Comparison of ENCODE assay signal across 17 mouse cellular contexts in the genomic region with DNA sequence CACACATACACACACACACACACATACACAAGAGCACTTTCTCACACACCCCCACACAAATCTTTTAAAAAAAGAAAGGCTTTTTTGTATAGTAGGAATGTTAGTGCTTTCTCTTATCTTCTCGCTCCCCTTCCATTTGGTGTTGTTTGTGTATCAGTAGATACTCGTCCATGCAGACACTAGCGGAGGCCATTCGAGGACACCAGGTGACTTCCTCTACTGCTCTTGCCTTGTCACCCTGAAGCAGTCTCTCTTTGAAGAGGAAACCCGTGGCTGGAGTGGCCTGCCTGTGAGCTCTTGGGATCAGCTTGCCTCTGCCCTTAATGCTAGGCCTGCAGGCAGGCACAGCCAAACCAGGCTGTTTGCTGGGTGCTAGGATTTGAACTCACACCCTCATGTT.
DNase-seq lines count a peak whose midpoint lies in the region; ATAC-seq and TF ChIP-seq lines count a peak whose summit lies in the region.
"Had no signal": no experiment of that assay in that cellular context is flagged by ENCODE, and none has a peak within 500 bp of the region (broad histone marks: within the 10 kb centered on the region; RNA-seq: fewer than 3 reads in every experiment).

No protein-coding gene starts in this region.

- DNase-seq in 416B (ENCODE audit: low read depth): peak; percentile 52
- peak; percentile 95 for DNase-seq in MEL (ENCODE audit: low read depth, low spot score)
- no peak for DNase-seq in MN1 (ENCODE audit: low spot score)
- no peak for DNase-seq in c-Kit-positive CD71-positive TER-119-positive erythroid progenitor cells, embryonic 14.5 days (ENCODE audit: low spot score)
- DNase-seq: adrenal gland, adult 8-10 months; adrenal gland, postnatal 36 days; cerebellum, adult 11-12 months; cerebellum, adult 9-10 months; cerebellum, postnatal 25 days; forebrain, postnatal 0 days; gastrocnemius, postnatal 14 days had no signal

- peaks cover 0 to 67% of the 10 kb centered on the region in 2 experiments; a peak in 2 of 4 replicates for H3K36me3 ChIP-seq in MEL (ENCODE audit: control insufficient read depth in 1 of 2, insufficient read depth in 2 of 2, low read length in 2 of 2)
- H3K36me3 ChIP-seq: embryonic facial prominence, embryonic 13.5 days; heart, embryonic 12.5 days; hindbrain, embryonic 15.5 days had no signal

- no peak for TF ChIP-seq CTCF in MEL (IDR thresholded peaks at IDR 0.05 in 2 of 3, conservative IDR thresholded peaks at IDR 0.05 in 1 of 3; ENCODE audit: control insufficient read depth in 1 of 3, insufficient read depth in 1 of 3, low read depth in 2 of 3, low read length in 3 of 3, poor library complexity in 1 of 3, severe bottlenecking in 1 of 3)

- TF ChIP-seq RAD21 in MEL (IDR thresholded peaks at IDR 0.05; ENCODE audit: low read depth, low read length): no peak

- ATAC-seq in hematopoietic stem cell, adult 5-6 weeks (replicated peaks in 1 of 2; ENCODE audit: insufficient read depth in 1 of 2, low FRiP score in 2 of 2, low TSS enrichment in 1 of 2, low read depth in 1 of 2, poor library complexity in 2 of 2, severe bottlenecking in 2 of 2): peak; percentile 36 to 66; a peak in 3 of 4 replicates
- ATAC-seq in megakaryocyte-erythroid progenitor cell, adult 5-6 weeks (replicated peaks; ENCODE audit: low FRiP score, low TSS enrichment, poor library complexity, severe bottlenecking): peak; percentile 82
- ATAC-seq: forebrain, embryonic 13.5 days; forebrain, postnatal 0 days had no signal

- no peaks in the 10 kb centered on the region for H3K27me3 ChIP-seq in MEL (ENCODE audit: control insufficient read depth in 1 of 2, insufficient read depth in 2 of 2, low read length in 2 of 2)
- H3K27me3 ChIP-seq: forebrain, embryonic 13.5 days; hindbrain, embryonic 15.5 days had no signal

- H3K27ac ChIP-seq in MEL (ENCODE audit: control insufficient read depth, low read depth, low read length): peak overlapping the region; percentile 96
- H3K27ac ChIP-seq: embryonic facial prominence, embryonic 13.5 days; forebrain, embryonic 13.5 days; hindbrain, embryonic 15.5 days had no signal

- H3K4me1 ChIP-seq in MEL (ENCODE audit: control insufficient read depth in 1 of 2, insufficient read depth in 2 of 2, low read length in 2 of 2): peaks cover 40 to 44% of the 10 kb centered on the region in 2 experiments
- H3K4me1 ChIP-seq: embryonic facial prominence, embryonic 13.5 days; forebrain, embryonic 13.5 days; heart, embryonic 12.5 days; hindbrain, embryonic 15.5 days had no signal

- TF ChIP-seq POLR2A in MEL (IDR thresholded peaks at IDR 0.05; ENCODE audit: control insufficient read depth in 1 of 2, insufficient read depth in 1 of 2, low read depth in 1 of 2, low read length in 2 of 2, poor library complexity in 1 of 2): peak; percentile 23 to 57; a peak in 2 of 4 replicates

- H3K79me2 ChIP-seq in MEL (ENCODE audit: control insufficient read depth, insufficient read depth, low read length, poor library complexity): peaks cover 6% of the 10 kb centered on the region; the same call in 1 of the 2 replicates

- peak overlapping the region; percentile 83 for H3K9ac ChIP-seq in MEL (ENCODE audit: control insufficient read depth, low read depth, low read length, poor library complexity, severe bottlenecking)
- H3K9ac ChIP-seq: embryonic facial prominence, embryonic 13.5 days; forebrain, embryonic 13.5 days; forebrain, postnatal 0 days; heart, embryonic 12.5 days; hindbrain, embryonic 15.5 days had no signal

- peak overlapping the region; percentile 51 to 65 for H3K4me3 ChIP-seq in MEL (ENCODE audit: control insufficient read depth in 1 of 2, insufficient read depth in 1 of 2, low read depth in 2 of 2, low read length in 2 of 2)
- H3K4me3 ChIP-seq: embryonic facial prominence, embryonic 13.5 days; forebrain, embryonic 13.5 days; heart, embryonic 12.5 days; hindbrain, embryonic 15.5 days had no signal

- TF ChIP-seq EP300 in MEL (IDR thresholded peaks at IDR 0.05; ENCODE audit: low read depth in 1 of 2, low read length in 2 of 2): no peak

- H3K9me3 ChIP-seq in MEL (replicated peaks; ENCODE audit: insufficient read depth, low read length): no peaks in the 10 kb centered on the region
- H3K9me3 ChIP-seq: embryonic facial prominence, embryonic 13.5 days; forebrain, embryonic 13.5 days; heart, embryonic 12.5 days; hindbrain, embryonic 15.5 days had no signal

TF ChIP-seq in MEL, 35 proteins besides CTCF, POLR2A, EP300 and RAD21:
- TF ChIP-seq GATA1 (IDR thresholded peaks at IDR 0.05; ENCODE audit: low read depth, low read length) (peak; percentile 95), USF2 (IDR thresholded peaks at IDR 0.05; ENCODE audit: borderline replicate concordance in 1 of 2, insufficient read depth in 1 of 2, low read depth in 1 of 2, low read length in 2 of 2) (no peak), ZC3H11A (IDR thresholded peaks at IDR 0.05; ENCODE audit: low read depth, low read length) (no peak), ZKSCAN1 (IDR thresholded peaks at IDR 0.05; ENCODE audit: low read depth, low read length) (no peak), MXI1 (IDR thresholded peaks at IDR 0.05; ENCODE audit: low read depth, low read length) (no peak), RCOR1 (IDR thresholded peaks at IDR 0.05; ENCODE audit: low read depth, low read length) (no peak), SMC3 (IDR thresholded peaks at IDR 0.05; ENCODE audit: low read depth, low read length) (no peak), NRF1 (IDR thresholded peaks at IDR 0.05; ENCODE audit: insufficient read depth, low read depth, low read length, poor library complexity, severe bottlenecking) (no peak), KAT2A (conservative IDR thresholded peaks at IDR 0.05; ENCODE audit: low read depth, low read length) (no peak), POLR2AphosphoS2 (IDR thresholded peaks at IDR 0.05; ENCODE audit: low read length) (no peak), TBP (IDR thresholded peaks at IDR 0.05; ENCODE audit: low read depth, low read length) (peak; percentile 97), TAL1 (IDR thresholded peaks at IDR 0.05; ENCODE audit: low read length) (peak; percentile 85), ETS1 (IDR thresholded peaks at IDR 0.05; ENCODE audit: low read depth, low read length) (no peak), GABPA (IDR thresholded peaks at IDR 0.05; ENCODE audit: low read depth, low read length) (no peak), MYB (IDR thresholded peaks at IDR 0.05; ENCODE audit: low read depth, low read length) (no peak), MAX (IDR thresholded peaks at IDR 0.05; ENCODE audit: low read length) (no peak), TCF12 (IDR thresholded peaks at IDR 0.05; ENCODE audit: low read depth, low read length) (no peak), ZNF384 (IDR thresholded peaks at IDR 0.05; ENCODE audit: low read depth, low read length) (no peak), ZMIZ1 (IDR thresholded peaks at IDR 0.05; ENCODE audit: low read depth, low read length) (no peak), MAZ (IDR thresholded peaks at IDR 0.05; ENCODE audit: low read depth, low read length) (no peak), MAFK (IDR thresholded peaks at IDR 0.05; ENCODE audit: borderline replicate concordance, low read depth, low read length) (no peak), E2F4 (IDR thresholded peaks at IDR 0.05; ENCODE audit: borderline replicate concordance, low read depth, low read length) (no peak), NELFE (IDR thresholded peaks at IDR 0.05; ENCODE audit: low read depth, low read length) (no peak), MYC (IDR thresholded peaks at IDR 0.05; ENCODE audit: low read depth, low read length) (no peak), CHD2 (IDR thresholded peaks at IDR 0.05; ENCODE audit: low read length) (no peak), MEF2A (IDR thresholded peaks at IDR 0.05; ENCODE audit: extremely low read depth, insufficient replicate concordance, low read depth, low read length, poor library complexity, severe bottlenecking) (no peak), UBTF (IDR thresholded peaks at IDR 0.05; ENCODE audit: borderline replicate concordance, insufficient read depth, low read depth, low read length) (peak; percentile 74; the same call in 1 of the 2 replicates), BHLHE40 (IDR thresholded peaks at IDR 0.05; ENCODE audit: borderline replicate concordance, low read depth, low read length) (no peak), JUND (IDR thresholded peaks at IDR 0.05; ENCODE audit: low read depth, low read length) (no peak)

Comparison
In these comparisons a context has a peak if more than half of its experiments do, and no peak if none do; other contexts are left out.
1. DNase-seq: peak in 416B (single experiment) and MEL (single experiment); none in MN1 (single experiment) and c-Kit-positive CD71-positive TER-119-positive erythroid progenitor cells, embryonic 14.5 days (single experiment).